Mouse (Mus musculus): ENCODE data around the gene Gm11563.

DNA sequence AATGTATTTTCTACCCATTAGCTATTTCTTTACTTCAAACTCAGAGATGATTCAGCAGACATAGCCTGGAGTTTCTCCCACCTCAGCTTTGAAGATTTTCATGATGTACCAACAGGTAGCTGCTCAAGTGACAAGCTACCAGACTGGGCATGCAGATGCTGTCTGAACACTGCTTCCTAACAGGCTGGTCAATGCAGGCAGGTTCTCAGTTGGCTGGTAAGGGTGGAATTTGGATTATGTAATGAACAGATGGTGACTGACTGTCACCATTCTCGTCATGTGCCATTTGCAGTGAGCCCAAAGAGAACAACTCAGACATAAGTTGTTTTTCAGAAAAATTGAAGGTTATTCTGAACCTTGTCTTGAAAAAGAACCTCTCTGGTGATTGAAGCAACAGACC is 49.6 kb downstream of the Gm11563 start:
- TF ChIP-seq CTCF (IDR thresholded peaks at IDR 0.05; ENCODE audit: low read depth): no peak
- no peak for TF ChIP-seq EP300 (optimal IDR thresholded peaks at IDR 0.05)
